Mouse (Mus musculus): ENCODE data around the gene Tatdn3.

- TF ChIP-seq POLR2A (IDR thresholded peaks at IDR 0.05; ENCODE audit: low read depth, low read length) = no peak
- peak; percentile 41; the same call in 1 of the 2 replicates for TF ChIP-seq CTCF (IDR thresholded peaks at IDR 0.05; ENCODE audit: extremely low read depth, insufficient read length, insufficient replicate concordance, low read depth, low read length)
Observed at GRCm38 (mm10) chr1:191002201-191002600, 60.5 kb downstream of the Tatdn3 start.

All from small intestine, adult 2 months (tissue).